Mouse (Mus musculus) embryonic facial prominence, embryonic 10.5 days (tissue): ENCODE data around the gene Ano1. TPM values are rescaled to one million over a fixed set of nuclear protein-coding genes. Genes with fewer than 3 reads are reported as not detected.

Source experiments
- DNase-seq: peaks from one replicate; pipeline ENCODE4 v3.0.0-alpha.2; 2017; ENCODE audit warnings: low spot score
- H3K27ac ChIP-seq: fragments of 300-500 bp; sonication (generic); replicated peaks from 2 replicates; pipeline ENCODE4 v1.5.1; 2016; ENCODE audit warnings: mild to moderate bottlenecking
- H3K27me3 ChIP-seq: fragments of 300-500 bp; sonication (generic); replicated peaks from 2 replicates; pipeline ENCODE4 v1.6.1; 2016; ENCODE audit warnings: low read depth, mild to moderate bottlenecking; ENCODE audit not compliant: poor library complexity, severe bottlenecking
- H3K36me3 ChIP-seq: fragments of 300-500 bp; sonication (generic); replicated peaks from 2 replicates; pipeline ENCODE4 v1.6.1; 2016; ENCODE audit warnings: mild to moderate bottlenecking, moderate library complexity
- H3K4me1 ChIP-seq: fragments of 300-500 bp; sonication (generic); 2 replicates; pipeline ENCODE4 v1.6.1; 2016
- H3K4me3 ChIP-seq: fragments of 300-500 bp; sonication (generic); 2 replicates; pipeline ENCODE4 v1.5.1; 2016; ENCODE audit warnings: mild to moderate bottlenecking, moderate library complexity
- H3K9me3 ChIP-seq: fragments of 300-500 bp; sonication (generic); 2 replicates; pipeline ENCODE4 v1.6.1; 2016; ENCODE audit warnings: mild to moderate bottlenecking
- WGBS: fragments of 180-500 bp; shearing (Covaris S2); methylation state at CpG from one replicate; pipeline ENCODE4 v1.1.7; 2016; 5-methylcytosine and 5-hydroxymethylcytosine counted together
- polyA plus RNA-seq: library from polyadenylated mRNA; unstranded; fragments of >200 nt; fragmentation: Nextera tagmentation; extraction: Ambion mirVana; gene quantifications from 2 replicates; pipeline ENCODE4 v1.2.1, GENCODE M21; 2016

Ano1 gene
- polyA plus RNA-seq, 1 experiment from 2014 or later: 11.3 TPM

DNA sequence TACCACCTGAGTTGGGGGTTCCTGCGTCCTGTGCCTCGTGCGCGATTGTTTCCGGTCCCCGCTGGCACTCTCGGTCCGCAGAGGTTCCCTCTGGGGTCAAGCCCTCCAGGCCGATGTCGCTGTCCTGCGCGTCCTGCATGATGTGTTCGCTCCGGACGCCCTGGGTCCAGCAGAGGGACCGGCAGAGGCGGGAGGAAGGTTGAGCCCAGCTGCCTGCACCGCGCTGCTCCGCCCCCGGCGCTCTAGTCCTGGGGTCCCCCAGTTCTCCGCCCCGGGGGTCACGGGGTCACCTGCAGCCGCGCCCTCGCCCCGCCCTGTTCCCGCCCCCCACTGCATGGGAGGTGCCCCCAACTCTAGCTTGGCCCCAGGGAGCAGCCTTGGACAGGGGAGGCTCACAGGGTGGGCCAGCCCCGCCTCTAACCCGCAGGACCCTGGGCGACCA lies 13.4 kb downstream of the Ano1 start:
- peak; percentile 44 for DNase-seq
- Histone ChIP-seq H3K27ac (peak overlapping the region; percentile 80), H3K9me3 (no peaks in the 10 kb centered on the region), H3K27me3 (peaks cover 54% of the 10 kb centered on the region), H3K36me3 (no peaks in the 10 kb centered on the region), H3K4me3 (peak overlapping the region; percentile 65), H3K4me1 (peaks cover 38% of the 10 kb centered on the region)
- WGBS: under 1% methylated on average over 33 of the region's 33 CpGs

DNA sequence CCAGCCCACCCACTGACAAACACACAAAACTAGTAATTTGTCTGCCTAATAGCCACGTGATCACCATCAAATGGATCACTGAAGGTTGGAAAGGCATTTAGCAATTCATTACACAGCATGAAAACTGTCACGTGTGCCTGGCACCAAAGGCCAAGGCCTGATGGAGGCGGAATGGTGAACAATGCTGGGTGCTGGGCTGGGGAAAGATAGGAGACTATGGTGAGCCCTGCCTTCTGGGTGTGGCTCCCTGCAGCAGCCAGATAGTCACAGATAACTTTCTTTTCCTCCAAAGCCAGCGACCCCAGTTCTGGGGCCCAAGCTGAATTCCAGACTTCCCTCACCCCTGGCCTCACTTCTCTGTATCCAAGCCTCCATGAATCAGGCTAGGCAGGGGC lies 19.9 kb downstream of the Ano1 start:
- 0 out of 2 replicates have a peak overlapping the region, but pooled peaks have one; percentile 44 for H3K27ac ChIP-seq
- no peak for DNase-seq
- H3K4me3 ChIP-seq: no peak overlapping the region
- peaks cover 12% of the 10 kb centered on the region; the same call in 1 of the 2 replicates for H3K4me1 ChIP-seq
- H3K27me3 ChIP-seq: peaks cover 11% of the 10 kb centered on the region
- H3K36me3 ChIP-seq: no peaks in the 10 kb centered on the region
- H3K9me3 ChIP-seq: no peaks in the 10 kb centered on the region
- WGBS: 59% methylated on average over 4 of the region's 4 CpGs

DNA sequence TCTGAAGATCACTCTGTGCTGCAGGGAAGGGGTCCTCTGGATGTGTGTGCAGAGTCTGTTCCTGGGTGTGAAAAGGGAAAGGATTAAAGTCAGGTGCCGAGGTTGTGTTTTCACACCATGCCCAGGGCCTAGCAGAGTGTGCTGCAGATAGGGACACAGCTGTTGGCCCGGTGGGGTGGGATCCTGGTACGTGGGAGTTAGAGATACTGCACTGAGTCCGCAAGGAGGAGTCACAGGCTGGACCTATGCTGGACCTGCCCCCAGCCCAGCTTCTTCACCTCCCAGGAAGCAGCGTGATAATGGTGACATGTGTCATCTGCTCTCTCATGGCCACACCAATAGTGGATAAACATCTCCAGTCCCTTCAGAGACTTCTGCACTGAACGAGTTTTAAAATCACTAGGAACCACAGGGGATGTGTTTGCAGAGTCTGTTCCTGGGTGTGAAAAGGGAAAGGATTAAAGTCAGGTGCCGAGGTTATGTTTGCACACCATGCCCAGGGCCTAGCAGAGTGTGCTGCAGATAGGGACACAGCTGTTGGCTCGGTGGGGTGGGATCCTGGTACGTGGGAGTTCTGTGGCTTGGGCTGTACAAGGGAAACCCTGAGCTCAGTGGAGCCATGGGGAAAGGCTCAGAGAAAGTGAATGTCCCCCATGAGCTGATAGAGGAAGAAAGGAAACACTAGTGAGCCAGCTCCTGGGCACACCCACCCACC lies 20.4 kb downstream of the Ano1 start:
- Histone ChIP-seq H3K36me3 (no peaks in the 10 kb centered on the region), H3K4me3 (no peak overlapping the region), H3K27ac (0 out of 2 replicates have a peak overlapping the region, but pooled peaks have one; percentile 44), H3K4me1 (peaks cover 10% of the 10 kb centered on the region; the same call in 1 of the 2 replicates), H3K27me3 (peaks cover 5% of the 10 kb centered on the region), H3K9me3 (no peaks in the 10 kb centered on the region)
- DNase-seq: no peak
- 71% methylated on average over 9 of the region's 9 CpGs for WGBS

DNA sequence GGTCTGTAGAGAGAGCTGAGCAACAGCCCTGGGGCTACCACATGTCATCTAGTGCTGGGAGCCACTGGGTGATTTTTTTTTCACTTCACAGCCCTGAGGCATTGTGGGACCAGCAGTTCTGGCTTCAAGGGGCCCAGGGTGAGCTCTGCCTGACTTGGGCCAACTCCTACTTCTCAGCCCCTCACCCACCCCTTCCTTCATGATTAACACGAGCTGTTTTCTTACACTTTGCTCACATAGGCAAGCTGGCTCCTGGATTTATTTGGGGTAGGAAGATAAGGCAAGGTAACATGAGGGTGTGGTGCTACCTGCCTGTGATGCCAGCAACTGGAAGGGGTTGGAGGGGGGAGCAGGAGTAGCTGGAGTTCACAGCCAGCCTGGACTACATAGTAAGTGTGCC lies 27.5 kb downstream of the Ano1 start:
- Histone ChIP-seq H3K27ac (no peak overlapping the region), H3K4me3 (no peak overlapping the region), H3K4me1 (0 out of 2 replicates have a peak, but pooled peaks cover 4% of the 10 kb centered on the region), H3K9me3 (no peaks in the 10 kb centered on the region), H3K27me3 (no peaks in the 10 kb centered on the region), H3K36me3 (no peaks in the 10 kb centered on the region)
- DNase-seq: no peak
- 48% methylated on average over 1 of the region's 1 CpGs for WGBS

DNA sequence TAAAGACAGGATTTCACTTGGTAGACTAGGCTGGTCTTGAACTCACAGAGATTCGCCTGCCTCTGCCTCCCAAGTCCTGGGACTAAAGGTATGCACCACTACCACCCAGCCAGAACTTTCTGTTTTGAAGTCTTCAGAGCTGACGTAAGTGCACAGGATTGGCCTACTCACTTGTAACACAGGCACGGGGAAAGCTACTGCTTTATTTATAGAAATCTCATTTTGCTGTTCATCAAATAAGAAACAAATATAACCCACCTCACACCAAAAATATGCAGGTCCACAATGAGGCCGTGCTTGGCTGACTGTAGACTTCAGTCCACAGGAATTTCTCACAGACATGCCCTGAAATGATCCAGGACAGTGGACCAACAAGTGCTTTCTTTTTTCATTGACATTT lies 31.8 kb downstream of the Ano1 start:
- H3K4me1 ChIP-seq: no peaks in the 10 kb centered on the region
- H3K4me3 ChIP-seq: no peak overlapping the region
- H3K27me3 ChIP-seq: no peaks in the 10 kb centered on the region; the same call in 1 of the 2 replicates
- WGBS: 88% methylated on average over 4 of the region's 4 CpGs
- H3K27ac ChIP-seq: no peak overlapping the region
- no peaks in the 10 kb centered on the region for H3K36me3 ChIP-seq
- DNase-seq: no peak
- no peaks in the 10 kb centered on the region for H3K9me3 ChIP-seq

DNA sequence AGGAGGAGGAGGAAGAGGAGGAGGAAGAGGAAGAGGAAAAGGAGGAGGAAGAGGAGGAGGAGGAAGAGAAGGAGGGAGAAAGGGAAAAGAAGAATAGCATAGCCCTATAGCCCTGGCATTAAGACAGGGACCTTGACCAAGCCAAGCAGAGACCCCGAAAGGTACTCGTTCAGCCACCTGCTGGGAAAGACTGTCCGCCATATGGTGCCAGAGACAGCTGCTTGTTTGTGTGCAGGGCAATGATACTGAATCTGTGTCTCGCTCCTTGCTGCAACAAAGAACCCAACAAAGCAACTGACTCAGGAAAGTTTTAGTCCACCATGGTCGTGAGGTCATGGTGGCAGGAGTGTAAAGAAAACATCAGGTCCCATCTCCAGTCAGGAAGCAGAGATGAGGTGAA lies 34.0 kb downstream of the Ano1 start:
- H3K27me3 ChIP-seq: no peaks in the 10 kb centered on the region; the same call in 1 of the 2 replicates
- H3K27ac ChIP-seq: no peak overlapping the region
- H3K4me1 ChIP-seq: no peaks in the 10 kb centered on the region
- H3K36me3 ChIP-seq: no peaks in the 10 kb centered on the region
- 87% methylated on average over 5 of the region's 5 CpGs for WGBS
- no peak overlapping the region for H3K4me3 ChIP-seq
- H3K9me3 ChIP-seq: no peaks in the 10 kb centered on the region
- DNase-seq: no peak

DNA sequence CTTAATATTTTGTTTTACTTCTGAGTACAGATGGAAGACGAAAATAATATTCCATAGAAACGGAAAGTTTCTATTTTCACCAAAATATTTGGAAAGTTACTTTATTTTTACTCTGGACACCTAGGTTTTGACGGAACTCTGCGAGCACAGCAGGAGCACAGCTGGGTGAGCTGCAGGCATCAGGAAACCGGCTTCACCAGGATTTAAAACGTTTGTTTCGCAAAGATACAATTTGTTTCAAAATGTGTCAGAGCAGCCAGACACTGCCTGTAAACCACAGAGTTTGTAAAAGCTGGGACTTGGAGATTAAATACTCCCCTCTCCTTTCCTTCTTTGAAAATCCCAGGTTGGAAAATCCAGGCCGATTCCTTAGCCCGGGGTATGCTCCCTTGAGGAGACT lies 53.9 kb downstream of the Ano1 start:
- Histone ChIP-seq H3K27ac (no peak overlapping the region), H3K9me3 (peaks cover 5% of the 10 kb centered on the region; the same call in 1 of the 2 replicates), H3K4me3 (no peak overlapping the region), H3K27me3 (no peaks in the 10 kb centered on the region), H3K4me1 (no peaks in the 10 kb centered on the region), H3K36me3 (no peaks in the 10 kb centered on the region; the same call in 1 of the 2 replicates)
- DNase-seq: no peak
- 84% methylated on average over 9 of the region's 9 CpGs for WGBS

DNA sequence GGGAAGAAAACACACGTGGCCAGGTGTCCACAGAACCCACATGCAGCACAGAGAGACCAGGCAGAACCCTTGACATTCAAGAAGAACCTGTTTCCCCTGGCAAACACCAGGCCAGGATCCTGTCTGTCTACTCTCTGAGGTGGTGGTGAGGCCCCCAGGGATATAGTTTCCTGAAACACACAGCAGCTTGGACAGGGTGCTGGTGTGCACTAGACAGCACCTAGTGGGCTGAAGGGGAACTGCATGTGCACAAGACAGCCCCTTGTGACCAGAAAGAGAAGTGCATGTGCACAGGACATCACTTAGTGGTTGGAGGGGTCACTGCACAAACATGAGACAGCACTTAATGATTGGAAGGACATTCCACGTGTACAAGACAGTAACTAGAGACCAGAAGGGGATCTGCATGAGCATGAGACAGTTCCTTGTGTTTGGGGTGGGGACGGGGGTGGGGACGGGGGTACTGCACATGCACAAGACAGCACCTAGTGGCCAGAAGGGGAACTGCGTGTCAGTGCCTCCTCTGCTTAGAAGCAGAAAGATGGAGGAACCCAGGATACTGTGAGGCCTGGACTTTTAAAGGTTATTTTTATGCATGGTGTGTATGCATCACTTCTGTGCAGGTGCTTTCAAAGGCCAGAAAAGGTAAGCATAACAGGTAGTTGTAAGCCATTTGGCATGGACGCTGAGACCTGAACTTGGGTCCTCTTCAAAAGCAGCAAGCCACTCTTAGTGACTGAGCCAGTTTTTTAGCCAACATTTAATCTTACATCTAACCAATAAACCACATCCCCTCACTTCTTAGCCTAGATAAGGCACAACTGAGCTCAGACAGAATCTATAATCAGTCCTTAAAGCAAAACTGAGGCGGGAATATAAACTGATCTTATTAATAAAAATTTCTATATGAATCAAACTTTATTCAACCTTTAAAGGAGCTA lies 54.7 kb downstream of the Ano1 start:
- H3K27ac ChIP-seq: no peak overlapping the region
- H3K4me1 ChIP-seq: no peaks in the 10 kb centered on the region
- no peaks in the 10 kb centered on the region; the same call in 1 of the 2 replicates for H3K36me3 ChIP-seq
- H3K9me3 ChIP-seq: peaks cover 5% of the 10 kb centered on the region; the same call in 1 of the 2 replicates
- peak; percentile 41 for DNase-seq
- no peak overlapping the region for H3K4me3 ChIP-seq
- WGBS: 73% methylated on average over 7 of the region's 7 CpGs
- no peaks in the 10 kb centered on the region for H3K27me3 ChIP-seq

DNA sequence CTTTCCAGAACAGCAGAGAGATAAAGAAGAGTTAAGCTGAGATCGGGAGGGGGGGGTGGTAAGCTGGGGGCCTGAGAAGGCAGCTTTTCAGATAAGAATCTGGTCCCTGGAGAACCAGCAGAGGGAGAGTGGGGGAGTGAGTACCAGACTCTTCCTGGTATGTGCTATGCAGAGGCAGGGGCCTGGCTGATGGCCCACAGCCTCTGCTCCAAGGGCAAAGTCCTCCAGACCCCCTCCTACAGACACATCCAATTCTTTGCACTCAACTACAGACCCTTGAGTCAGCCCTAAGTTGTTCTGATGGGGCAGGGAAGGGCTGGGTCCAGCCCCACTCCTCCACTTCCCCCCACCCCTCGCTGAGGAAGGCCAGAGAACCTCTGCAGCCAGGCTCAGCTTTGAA lies 61.9 kb downstream of the Ano1 start:
- WGBS: 48% methylated on average over 2 of the region's 2 CpGs
- H3K4me3 ChIP-seq: no peak overlapping the region; the same call in 1 of the 2 replicates
- peaks cover 30% of the 10 kb centered on the region for H3K4me1 ChIP-seq
- H3K27me3 ChIP-seq: no peaks in the 10 kb centered on the region
- peak overlapping the region; percentile 48 for H3K27ac ChIP-seq
- no peak for DNase-seq
- H3K36me3 ChIP-seq: 0 out of 2 replicates have a peak, but pooled peaks cover 3% of the 10 kb centered on the region
- no peaks in the 10 kb centered on the region for H3K9me3 ChIP-seq

DNA sequence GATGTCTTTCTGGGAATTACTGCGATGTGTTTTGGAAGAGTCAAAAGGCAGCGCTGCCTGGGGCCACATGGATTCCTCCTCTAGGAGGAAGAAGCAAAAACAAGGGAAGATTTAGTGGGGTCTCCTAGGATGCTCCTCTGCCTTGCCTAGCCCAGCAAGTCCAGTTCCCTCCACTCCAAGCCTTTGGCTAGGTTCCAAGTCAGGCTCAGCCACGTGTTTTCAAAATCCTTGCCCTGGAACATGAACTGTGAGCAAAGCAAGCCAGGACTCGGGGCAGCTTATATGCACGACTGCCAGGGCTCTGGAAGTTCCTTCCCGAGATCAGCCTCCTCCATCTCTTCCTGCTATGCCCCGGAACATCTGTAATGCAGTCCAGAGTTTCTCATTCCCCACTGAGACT lies 62.6 kb downstream of the Ano1 start:
- H3K4me3 ChIP-seq: no peak overlapping the region
- H3K4me1 ChIP-seq: peaks cover 30% of the 10 kb centered on the region
- no peaks in the 10 kb centered on the region for H3K9me3 ChIP-seq
- H3K27ac ChIP-seq: peak overlapping the region; percentile 48
- H3K36me3 ChIP-seq: 0 out of 2 replicates have a peak, but pooled peaks cover 3% of the 10 kb centered on the region
- no peak for DNase-seq
- H3K27me3 ChIP-seq: no peaks in the 10 kb centered on the region
- WGBS: 43% methylated on average over 7 of the region's 7 CpGs

DNA sequence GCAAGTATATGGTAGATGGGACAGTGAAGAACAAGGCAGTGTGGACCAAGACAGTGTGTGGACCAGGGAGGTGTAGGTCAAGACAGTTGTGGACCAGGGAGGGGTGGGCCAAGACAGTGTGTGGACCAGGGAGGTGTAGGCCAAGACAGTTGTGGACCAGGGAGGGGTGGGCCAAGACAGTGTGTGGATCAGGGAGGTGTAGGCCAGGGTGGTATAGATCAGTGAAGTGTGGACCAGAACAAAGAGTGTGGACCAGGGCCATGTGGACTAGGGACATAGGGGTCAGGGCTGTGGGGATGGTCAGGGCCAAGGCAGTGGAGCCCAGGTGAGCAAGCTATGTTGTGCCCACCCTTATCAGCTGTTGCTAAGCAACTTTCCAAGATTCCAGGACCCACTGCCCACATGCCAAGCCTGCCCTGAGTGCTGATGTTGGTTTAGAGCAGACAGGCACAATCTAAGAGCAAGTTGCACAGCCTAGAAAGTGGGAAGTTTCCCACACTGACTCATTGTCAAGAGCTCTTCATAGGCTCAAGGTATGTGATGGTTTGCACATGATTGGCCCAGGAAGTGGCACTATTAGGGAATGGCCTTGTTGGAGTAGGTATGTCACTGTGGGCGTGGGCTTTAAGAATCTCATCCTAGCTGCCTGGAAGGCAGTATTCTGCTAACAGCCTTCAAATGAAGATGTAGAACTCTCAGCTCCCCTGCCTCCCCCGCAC lies 64.0 kb downstream of the Ano1 start:
- Histone ChIP-seq H3K9me3 (no peaks in the 10 kb centered on the region), H3K27me3 (no peaks in the 10 kb centered on the region; the same call in 1 of the 2 replicates), H3K4me1 (peaks cover 30% of the 10 kb centered on the region), H3K4me3 (no peak overlapping the region), H3K27ac (no peak overlapping the region), H3K36me3 (0 out of 2 replicates have a peak, but pooled peaks cover 3% of the 10 kb centered on the region)
- 94% methylated on average over 2 of the region's 2 CpGs for WGBS
- DNase-seq: no peak

DNA sequence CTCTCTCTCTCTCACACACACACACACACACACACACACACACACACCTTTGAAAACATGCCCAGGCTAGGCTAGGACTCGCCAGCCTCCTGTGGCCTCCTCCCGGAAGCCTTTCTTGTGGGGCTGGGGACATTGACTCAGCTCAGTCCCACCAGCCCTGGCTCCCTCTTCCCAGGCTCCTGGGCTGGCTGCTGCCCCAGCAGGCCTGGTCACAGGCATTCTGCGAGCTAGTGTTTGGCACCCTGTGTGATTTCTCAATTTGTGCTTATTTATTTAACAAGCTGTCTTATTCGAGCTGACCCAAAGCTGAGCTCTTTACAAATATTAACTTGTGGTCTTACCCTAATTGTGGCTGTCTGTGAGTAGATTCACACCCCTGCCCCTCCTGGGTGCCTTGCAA lies 66.8 kb downstream of the Ano1 start:
- Histone ChIP-seq H3K4me3 (no peak overlapping the region), H3K27ac (no peak overlapping the region), H3K36me3 (0 out of 2 replicates have a peak, but pooled peaks cover 3% of the 10 kb centered on the region), H3K9me3 (no peaks in the 10 kb centered on the region), H3K4me1 (peaks cover 21% of the 10 kb centered on the region), H3K27me3 (peaks cover 20% of the 10 kb centered on the region)
- DNase-seq: no peak
- WGBS: 69% methylated on average over 4 of the region's 4 CpGs
